Mouse (Mus musculus): ENCODE measurements around the gene Tecta. TPM values are rescaled to one million over a fixed set of nuclear protein-coding genes. Genes with fewer than 3 reads are reported as not detected.
A peak's percentile ranks its signal among the peaks of the same experiment; 100 is the strongest.

Tecta gene
- total RNA-seq, 2 experiments from 2014 or later, result 0.23 to 0.32 TPM

DNA sequence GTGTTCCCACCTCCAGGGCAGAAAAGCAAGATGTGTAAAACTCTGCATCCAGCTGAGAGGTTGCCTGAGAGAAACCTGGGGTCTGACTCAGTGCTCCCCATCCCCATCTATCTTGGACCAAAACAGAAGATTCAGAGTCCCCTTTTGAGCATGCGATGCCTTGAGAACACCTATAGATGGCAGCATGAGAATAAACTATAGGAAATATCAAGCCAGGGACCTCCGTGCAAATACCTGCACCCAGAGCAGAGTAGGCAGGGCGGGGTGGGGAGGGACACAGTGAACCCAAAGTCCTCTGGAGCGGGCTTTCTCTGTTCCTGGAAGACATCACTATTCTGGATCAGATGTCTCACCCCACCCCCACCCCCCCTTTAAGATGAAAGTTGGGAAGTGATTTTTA, 11.2 kb downstream of the Tecta start:
- no peak for DNase-seq (ENCODE audit: low spot score in 2 of 2)

DNA sequence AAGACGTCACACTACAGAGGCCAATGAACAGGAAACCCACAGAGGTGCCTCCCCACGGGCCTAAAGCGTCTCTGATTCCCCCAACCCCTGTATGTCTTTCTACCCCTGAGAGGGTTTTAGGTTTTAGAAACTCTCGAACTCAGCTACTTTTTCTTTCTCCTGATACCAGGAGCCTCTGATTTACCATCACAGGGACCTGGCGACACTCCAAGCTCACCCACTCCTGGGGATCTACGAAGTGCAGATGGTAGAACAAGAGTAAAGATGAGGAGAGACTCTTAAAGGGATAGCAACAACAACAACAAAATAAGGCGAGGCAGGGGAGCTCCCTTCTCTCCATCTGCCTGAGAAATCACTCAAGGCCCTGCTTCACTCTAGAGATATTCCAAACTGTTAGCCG, 12.7 kb downstream of the Tecta start:
- DNase-seq (ENCODE audit: low spot score in 2 of 2), result no peak

DNA sequence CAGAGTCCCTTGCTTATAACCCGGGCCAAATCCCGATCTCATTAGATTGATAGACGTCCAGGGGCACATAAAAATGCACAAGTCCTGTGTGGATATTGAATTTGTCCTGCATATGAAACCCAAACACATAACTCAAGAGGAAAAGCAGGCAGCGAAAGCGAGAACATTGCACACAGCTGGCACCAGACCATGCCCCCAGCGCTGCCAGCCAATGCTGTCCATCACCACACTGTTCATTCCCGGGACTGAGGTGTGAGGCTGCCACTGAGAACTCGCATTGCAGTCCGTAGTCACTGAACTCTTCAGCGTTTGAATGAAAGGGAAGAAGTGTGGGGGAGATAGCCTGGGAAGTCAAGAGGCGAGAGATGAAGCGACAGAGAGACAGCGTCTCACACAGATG, 14.1 kb downstream of the Tecta start:
- no peak for DNase-seq (ENCODE audit: low spot score in 2 of 2)

DNA sequence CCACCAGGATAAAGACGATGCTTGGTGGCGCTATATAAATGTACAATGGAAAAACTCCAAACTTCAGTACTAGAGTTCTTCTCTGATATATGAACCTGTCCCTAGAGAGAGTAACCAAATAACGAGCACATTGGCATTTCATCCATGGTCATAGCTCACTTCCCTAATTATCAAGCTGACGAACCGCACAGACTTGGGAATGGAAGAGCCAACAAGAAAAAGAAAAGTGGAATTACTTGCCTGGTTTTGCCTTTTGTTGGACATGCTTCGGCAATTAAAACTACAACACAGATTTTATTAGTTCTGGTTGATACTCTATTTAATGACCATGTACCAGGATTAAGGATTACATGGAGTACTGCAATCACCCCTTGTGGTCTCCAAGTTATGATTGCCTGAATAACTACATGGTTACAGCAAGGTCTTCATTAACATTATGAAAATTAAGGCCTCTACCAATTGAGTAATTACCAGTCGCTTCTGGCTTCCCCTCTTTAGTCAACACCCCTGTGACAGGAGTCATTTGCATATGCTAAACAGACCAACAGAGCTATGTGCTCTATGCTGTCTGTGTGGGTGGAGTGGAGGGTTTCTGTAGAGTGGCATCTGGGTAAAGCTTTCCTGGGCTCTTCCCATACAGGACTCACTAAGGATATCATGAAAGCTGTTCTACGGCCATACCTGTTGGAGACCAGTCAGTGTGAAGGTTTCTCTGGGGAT, 16.9 kb downstream of the Tecta start:
- no peak for DNase-seq (ENCODE audit: low spot score in 2 of 2)

DNA sequence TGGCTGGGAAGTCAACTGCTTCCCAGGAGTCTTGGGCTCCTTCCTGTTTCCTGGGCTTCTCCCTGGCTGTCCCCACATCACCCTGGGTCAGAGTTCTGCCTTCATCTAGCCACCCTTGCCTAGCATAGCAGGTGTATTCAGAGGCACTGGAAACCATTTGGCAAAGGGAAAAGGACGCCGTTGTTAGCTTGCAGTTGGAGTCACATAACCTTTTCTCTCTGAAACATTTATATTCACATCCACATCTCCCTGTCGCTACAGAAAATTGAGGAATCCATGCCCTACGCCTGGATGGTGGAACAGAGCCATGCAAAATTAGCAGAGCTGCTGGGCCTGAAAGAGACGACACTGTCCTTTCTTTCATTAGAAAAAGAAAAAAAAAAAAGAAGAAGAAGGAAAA, 17.7 kb downstream of the Tecta start:
- no peak for DNase-seq (ENCODE audit: low spot score in 2 of 2)

DNA sequence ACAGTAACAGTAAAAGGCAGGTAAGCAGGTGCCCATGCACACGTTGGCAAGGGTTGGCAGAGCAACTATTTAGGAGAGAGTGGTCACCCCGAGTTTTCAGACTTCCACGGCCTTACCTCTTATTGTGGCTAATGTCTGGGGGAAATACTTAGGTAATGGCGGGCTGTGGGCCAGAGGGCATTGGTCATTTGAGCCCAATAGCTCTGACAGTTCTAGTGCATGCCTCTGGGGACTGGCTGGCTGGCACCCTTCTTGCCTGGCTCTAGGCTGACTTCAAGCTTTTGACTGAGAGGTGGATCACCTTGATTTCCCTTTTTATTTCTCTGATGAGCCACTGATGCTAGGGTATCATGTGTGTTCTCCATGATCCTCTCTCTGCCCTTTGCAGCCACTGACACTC, 21.7 kb downstream of the Tecta start:
- DNase-seq (ENCODE audit: low spot score in 2 of 2), result no peak

DNA sequence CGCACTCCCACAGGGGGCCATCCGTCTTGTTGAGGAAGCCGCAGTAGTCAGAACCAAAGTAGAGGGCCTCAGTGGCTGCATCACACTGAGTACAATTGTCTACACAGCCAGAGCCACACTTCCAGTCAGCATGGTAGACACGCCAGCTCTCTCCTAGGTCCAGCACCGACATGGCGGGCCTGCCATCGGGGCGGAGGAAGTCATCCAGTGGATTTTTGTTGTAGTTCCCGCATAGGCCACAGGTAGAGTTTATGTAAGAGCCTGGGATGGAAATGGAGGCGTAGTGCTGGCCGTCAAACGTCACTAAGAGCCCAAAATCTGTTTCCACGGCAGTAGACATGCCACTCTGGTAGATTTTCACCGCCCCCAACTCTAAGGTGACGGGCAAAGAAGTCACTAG, 22.1 kb downstream of the Tecta start:
- DNase-seq (ENCODE audit: low spot score in 2 of 2), result no peak

DNA sequence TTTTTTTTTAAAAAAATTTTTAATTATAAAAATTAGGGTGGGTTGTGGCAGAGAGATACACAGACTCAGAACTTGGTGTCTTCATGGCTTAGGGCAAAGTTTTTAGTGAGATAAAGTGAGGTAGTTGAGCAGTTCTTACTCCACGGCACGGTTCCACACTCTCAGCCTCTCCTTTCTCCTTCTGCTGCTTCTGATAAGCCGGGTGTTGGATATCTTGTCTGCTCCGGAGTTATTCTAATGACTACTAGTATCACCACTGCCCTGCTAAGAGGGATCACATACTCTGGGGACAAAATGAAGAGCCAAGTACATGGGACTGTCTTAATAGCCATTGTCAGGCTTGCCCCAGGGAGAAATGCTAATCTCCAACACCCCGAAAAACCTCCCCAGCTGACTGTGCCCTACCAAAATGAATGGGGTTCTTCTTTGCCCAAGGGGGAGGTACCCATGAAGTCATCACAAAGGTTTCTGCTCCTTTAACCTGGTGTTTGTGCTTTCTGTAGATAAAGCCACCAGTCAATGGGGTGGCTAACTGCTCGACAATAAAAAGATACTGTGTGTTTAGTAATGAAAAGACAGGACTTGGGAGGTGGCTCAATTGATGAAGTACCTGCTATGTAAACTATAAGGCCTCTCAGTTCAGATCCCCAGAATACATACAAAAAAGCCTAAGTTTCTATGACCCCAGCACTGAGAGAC, 27.9 kb downstream of the Tecta start:
- DNase-seq (ENCODE audit: low spot score in 2 of 2), result no peak

DNA sequence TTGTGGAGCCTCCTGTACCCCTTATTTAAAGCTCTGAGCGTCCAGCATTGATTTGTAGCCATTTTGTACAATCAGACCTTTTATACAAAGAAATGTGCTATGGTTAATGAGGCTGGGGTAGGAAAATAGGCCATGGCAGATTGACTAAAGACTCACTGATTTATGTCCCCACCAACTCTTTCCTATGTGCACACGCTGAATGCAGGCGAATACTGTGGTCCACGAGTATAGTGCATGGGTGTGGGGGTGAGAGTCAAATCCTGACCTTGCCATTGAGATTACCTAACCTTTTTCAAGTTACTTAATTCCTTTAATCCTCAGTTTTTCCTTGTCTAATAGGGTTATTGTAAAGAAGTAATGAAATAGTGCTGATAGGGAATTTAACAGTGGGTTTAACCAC, 42.1 kb downstream of the Tecta start:
- no peak for DNase-seq (ENCODE audit: low spot score in 2 of 2)

DNA sequence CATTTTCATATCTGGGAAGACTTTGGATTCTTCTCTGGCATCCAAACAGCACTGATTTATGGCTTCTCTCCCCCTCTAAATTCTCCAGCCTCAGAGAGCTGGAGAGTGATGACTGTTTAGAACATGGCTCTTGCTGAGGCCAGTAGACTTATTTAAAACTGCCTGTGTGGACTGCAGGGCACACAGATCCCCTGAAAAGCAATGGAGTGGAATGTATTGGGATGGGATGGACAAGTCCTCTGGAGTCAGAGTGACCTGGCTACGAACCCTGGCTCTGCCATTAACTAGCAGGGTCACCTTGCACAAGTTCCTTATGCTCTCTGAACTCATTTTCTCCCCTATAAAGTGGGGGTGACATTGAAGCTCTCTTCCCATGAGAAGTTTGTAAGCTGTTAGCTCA, 44.9 kb downstream of the Tecta start:
- no peak for DNase-seq (ENCODE audit: low spot score in 2 of 2)

DNA sequence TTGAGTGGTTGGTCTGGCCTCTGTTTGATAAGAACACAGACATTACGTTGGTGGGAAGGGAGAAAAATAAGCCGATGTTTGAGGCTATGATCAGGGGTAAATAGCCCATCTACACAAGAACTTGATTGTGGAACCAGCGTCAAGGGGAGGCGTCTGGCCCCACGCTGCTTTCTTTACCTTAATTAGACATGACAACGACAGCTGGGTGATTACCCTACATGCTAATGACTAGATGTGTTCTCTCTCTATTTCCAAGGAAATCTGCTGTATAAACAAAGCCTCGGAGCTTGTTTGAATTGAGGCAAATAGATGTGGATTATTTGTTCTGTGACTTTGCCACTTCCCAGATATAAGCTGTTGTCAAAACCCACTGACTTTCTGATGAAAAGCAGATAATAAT, 49.9 kb downstream of the Tecta start:
- DNase-seq (ENCODE audit: low spot score in 2 of 2), result no peak

DNA sequence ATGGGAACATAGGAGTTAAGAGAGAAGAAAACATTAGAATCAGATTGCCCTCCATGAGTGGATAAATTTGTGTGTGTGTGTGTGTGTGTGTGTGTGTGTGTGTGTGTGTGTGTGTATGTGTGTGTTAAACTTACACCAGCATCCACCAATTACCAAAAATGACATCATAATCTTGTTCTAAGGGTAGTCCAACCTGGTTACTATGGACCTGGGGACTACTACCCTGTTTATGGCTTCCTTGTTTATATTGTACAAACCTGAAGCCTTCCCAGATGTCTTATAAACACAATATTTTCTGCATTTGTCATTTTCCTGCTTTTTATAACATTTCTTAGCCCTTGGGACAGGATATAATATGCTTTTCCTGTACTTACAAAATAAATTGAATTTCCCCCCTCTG, 53.4 kb downstream of the Tecta start:
- DNase-seq (ENCODE audit: low spot score in 2 of 2), result no peak

DNA sequence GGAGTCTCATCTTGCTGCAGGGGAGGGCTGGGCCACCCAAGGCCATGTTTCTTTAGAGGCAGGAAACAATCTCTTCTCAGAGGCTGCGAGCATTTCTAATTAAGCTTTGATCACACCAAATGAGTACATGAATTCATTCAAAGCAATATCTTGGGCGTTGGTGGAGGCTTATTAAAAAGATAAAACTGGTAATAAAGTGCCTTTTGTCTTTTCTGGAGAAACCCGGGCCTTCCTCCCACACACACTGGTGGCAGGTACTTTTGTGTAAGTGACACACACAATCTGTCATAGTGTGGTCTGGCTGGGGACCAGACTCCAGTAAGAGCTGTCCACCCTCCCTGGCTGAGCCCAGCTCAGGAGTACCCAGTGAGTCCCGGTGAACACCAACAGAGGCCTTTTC, 60.6 kb downstream of the Tecta start:
- DNase-seq (ENCODE audit: low spot score in 2 of 2), result no peak

DNA sequence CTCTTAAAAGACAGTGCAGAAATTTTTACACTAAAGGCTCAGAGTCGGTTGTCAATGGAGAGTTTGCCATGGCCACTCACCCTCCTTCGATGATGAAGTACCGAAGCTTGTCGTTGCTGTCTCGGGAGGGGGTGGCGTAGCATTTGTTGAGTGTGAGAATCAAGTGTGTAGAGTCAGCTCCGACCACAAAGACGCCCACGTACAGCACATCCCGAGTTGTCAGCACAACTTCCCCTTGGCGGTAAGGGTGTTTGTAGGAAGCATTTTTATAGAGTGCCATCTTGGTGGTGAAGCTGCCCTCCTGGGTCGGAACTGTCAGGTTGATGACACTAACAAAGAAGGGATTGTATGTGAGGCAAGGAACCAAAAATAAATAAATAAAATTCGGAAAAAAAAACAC, 62.7 kb downstream of the Tecta start:
- no peak for DNase-seq (ENCODE audit: low spot score in 2 of 2)

DNA sequence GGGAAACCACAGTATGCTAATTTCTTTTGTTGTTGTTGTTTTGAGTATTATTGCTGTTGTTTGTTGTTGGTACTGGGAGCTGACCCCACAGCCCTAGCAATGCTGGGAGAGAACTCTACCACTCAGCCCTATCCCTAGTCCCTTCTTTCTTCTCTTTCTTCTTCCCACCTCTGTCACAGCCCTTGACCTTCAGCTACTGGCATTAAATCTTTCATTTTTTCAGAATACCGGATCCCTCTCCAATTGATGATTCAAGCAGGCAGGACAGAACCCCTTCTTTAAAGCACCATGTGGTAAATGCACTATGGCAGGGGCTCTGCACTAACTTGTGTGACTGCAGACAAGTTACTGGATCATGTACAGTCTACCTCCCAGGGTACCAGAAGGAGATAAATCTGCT, 63.2 kb downstream of the Tecta start:
- no peak for DNase-seq (ENCODE audit: low spot score in 2 of 2)

DNA sequence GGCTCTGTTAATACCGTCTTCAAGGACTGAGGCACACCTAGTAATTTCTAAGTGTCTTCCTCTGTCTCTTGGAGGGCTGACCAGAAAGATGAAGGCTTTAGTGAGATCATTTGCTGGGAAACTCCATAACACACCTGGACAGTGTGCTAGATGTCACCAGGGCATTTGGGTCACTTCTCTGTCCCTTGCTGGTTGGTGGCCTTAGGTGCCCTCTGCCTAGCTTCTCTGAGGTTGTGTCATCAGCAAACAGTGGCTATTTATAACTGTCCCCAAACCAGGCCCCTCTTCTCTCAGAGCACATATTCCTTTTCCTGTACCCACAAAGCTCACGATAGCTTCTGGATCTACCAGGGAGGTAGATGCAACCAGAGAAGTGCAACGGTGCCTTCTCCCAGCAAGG, 64.8 kb downstream of the Tecta start:
- DNase-seq (ENCODE audit: low spot score in 2 of 2), result no peak

DNA sequence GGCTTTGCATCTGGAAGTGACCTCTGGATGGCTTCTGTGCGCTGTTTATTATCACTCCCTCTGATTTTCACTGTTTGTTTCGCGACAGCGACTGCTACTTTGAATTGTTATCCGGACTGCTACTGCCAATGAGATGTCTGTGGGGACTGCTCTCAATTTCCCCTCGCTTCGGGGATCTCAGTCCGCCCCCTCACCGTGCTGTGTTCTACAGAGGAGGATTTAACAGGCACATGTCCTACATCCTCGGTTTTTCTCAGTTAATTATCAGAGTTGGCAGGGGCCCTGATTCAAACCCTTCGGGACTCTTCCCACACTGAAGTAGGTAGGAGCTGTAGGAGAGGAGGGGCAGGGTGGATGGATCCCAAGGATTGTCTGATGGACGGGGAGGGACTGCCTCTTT, 67.0 kb downstream of the Tecta start:
- no peak for DNase-seq (ENCODE audit: low spot score in 2 of 2)

DNA sequence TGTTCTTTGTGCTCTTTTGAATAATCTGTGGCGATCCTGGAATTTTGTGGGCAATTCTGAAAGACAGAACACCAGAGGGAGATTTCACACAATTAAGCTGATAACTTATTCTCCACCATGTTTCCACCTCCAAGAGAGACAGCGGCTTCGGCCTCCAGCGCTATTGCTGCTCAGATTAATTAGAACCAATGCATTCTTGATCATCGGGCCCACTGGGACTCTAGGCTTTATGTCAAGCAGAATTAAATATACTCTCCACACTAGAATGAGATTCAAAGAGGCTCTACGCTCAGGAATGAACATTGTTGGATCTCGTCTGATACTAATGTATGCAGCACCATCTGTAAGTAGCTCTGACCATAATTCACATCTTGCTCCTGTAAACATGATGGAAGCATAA, 68.4 kb downstream of the Tecta start:
- no peak for DNase-seq (ENCODE audit: low spot score in 2 of 2)

DNA sequence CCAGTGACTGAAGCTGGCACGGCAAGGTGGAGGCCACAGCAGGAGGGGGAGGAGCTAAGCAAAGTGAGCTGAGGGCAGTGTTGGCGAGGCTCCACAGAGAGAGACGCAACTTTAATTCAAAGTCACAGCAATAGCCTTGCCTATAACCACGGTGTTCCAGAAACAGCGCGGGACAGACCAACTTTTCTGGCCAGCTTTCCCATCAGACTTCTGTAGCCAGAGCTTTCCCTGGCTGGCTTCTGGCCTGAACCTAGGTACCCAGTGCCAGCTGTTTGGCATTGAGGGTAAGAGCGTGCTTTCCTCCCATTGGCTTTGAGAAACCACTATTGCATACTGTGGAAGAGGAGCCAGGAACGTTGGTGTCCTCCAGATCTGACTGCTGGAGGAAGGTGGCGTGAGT, 70.0 kb downstream of the Tecta start:
- peak in 1 of 2 experiments; percentile 32 for DNase-seq (ENCODE audit: low spot score in 2 of 2)

DNA sequence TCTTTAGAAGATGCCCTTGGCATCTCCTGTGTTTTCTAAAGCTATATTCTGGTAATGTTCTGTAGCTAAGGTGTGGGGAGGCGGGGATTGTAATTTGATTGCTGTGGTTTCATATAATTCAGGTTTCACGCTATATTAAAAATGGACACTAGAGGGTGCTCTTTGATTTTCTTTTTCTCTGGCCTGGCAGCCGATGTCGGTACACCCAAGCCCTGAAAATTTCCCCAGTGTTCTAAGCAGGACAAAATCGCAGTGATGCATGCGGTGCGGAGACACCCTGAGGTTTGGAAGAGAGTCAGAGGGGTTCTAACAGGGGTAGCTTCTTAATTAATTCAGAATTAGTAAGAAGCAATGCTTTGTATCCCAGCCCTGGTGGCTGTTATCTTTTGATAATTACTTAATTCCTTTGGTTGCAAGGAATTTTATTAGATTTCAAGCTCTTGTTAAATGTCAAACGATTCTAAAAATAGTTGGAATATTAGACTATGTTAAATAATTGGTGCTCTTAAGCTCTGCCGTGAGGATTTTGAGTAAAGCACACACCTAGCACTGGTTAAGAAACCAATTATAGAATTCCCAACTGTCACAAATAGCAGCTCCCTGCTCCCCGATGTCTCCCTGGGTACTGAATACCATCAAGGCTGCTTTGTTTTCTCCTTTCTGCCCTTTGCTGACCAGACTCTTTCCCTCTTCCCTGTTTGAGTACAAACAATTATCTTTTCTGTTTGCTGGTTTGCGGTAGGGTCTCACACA, 72.9 kb downstream of the Tecta start:
- no peak for DNase-seq (ENCODE audit: low spot score in 2 of 2)

DNA sequence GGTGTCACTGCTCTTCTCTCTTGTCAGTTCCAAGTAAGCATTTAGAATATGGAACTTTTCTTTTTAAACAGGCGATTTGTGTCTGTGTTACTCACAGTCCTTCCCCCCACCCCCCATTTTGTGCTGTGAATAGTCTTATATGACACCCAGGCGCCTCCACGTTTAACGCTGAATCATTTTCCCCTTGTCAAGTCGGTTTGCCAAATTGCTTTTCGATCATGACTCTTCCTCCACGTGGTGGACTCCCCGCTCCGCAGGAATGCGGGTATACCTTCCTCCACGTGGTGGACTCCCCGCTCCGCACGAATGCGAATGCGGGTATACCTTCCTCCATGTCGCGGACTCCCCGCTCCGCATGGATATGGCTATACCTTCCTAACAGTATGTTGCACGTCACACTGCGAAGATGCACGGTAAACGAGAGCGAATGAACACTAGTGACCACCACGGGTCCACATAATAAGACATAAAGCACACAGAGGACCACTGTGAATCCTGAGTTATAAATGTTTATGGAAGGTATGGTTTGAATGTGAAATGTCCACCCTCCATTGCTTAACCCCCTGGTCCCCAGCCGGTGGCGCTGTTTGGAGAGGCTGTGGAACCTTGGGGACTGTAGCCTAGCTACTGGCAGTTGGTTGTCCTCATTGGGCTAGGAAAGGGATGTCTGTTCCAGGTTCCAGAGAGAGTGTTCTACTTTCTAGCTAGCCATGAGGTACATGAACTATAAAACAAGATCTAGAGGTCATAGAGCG, 74.9 kb downstream of the Tecta start:
- peak in 1 of 2 experiments; percentile 17 for DNase-seq (ENCODE audit: low spot score in 2 of 2)

DNA sequence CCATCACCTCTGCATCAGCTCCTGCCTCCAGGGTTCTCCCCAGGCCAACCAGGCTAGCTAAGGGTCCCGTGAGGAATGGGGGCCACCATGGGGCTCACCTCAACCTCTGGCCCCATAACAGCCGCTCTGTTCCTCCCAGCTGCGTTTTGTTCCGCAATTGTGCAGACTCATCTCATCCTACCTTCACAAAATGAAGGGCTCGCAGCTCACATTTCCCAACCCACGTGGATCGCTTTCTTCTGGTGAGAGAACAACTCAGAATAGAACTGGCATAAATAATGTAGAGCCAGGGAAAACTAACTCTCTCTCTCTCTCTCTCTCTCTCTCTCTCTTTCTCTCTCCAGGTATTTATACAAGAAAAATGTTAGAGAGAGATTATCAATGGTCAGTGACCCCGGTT, 76.5 kb downstream of the Tecta start:
- peak in 1 of 2 experiments; percentile 4 for DNase-seq (ENCODE audit: low spot score in 2 of 2)
